Mouse (Mus musculus) macrophage (primary cell): Measurements from ENCODE around the gene Polr3h. TPM values are rescaled to one million over a fixed set of nuclear protein-coding genes. Genes with fewer than 3 reads are reported as not detected.
"Not testable (repeated sequence)": the region's sequence is repeated elsewhere in the genome, so short reads cannot be mapped to it uniquely, and the experiment has no call there.

ENCODE experiments used
- H3K27ac ChIP-seq: fragments of 350-480 bp; formaldehyde crosslinking; 2 replicates; pipeline ENCODE4 v1.9.0; 2021
- H3K36me3 ChIP-seq: fragments of 350-480 bp; formaldehyde crosslinking; 2 replicates; pipeline ENCODE4 v1.9.0; 2021; ENCODE audit errors: inconsistent target
- H3K4me3 ChIP-seq: fragments of 350-480 bp; formaldehyde crosslinking; 2 replicates; pipeline ENCODE4 v1.9.0; 2021; ENCODE audit errors: inconsistent target
- H3K79me2 ChIP-seq: fragments of 350-480 bp; formaldehyde crosslinking; 2 replicates; pipeline ENCODE4 v1.9.0; 2021; ENCODE audit errors: inconsistent target
- WGBS: methylation state at CpG from one replicate; pipeline ENCODE4 v1.1.7; 2026; ENCODE audit warnings: inconsistent platforms; ENCODE audit not compliant: missing documents; 5-methylcytosine and 5-hydroxymethylcytosine counted together
- polyA plus RNA-seq: library from polyadenylated mRNA; stranded (reverse); fragments of 250-400 nt; gene quantifications from 3 replicates; pipeline ENCODE4 v1.2.4, GENCODE M21; 2018; ENCODE audit warnings: inconsistent platforms
- total RNA-seq, 78 experiments: library from RNA; depleted of rRNA; stranded (reverse); fragments of 250-400 nt; gene quantifications; 1 replicate in 9 of 78; 2 replicates in 24 of 78; 3 replicates in 43 of 78; 4 replicates in 2 of 78; pipeline ENCODE4 v1.2.4; 2018; ENCODE audit warnings: inconsistent platforms in 56 of 78

The Polr3h gene
- 10 to 100 TPM in 12 of 26 experiments, 1 to 10 TPM in 14; 1.5 to 34.2 (median 9.7) TPM for total RNA-seq (2018; cell fraction: chromatin; rRNA removed)
- total RNA-seq (2018; cell fraction: cytosol; rRNA removed) = 1 to 10 TPM; 3.3 to 8.3 (median 5.7) TPM
- total RNA-seq (2018; cell fraction: nucleus; rRNA removed) = 10 to 100 TPM in 7 of 26 experiments, 1 to 10 TPM in 19; 2.0 to 23.5 (median 7.9) TPM
- polyA plus RNA-seq = 4.7 to 14.4 TPM (median 4.7 TPM) in 3 replicates

DNA sequence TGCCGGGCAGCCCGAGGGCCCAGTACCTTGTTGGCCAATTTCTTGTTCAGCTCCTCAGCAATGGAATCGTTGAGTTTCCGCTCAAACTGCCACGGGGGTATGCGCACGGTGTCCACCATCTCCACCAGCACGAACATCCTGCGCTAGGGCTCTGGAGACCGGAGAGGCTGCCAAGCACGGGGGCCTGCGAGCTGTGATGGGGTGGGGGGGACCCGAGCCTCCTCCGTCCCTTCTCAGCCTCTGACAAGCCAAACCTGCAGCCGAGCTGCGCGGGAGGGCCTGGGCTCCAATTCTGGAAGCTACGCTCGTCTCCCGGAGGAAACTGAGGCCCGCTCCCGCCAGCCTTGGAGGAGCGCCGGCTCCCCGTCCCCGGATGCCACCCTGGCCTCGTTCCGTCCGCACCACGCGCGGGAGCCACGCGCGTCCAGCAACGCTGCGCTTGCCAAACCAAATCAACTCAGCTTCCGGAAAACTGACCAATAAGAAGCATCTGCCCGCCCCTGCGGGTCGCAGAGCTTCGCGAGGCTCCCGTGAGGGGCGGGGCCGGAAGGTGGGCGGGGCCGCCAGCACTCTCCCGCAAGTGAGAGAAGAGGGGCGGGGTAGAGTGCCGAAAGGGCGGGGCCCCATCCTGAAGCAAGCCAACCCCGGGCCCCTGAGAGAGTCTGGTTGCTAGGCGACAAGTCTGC, at the start of gene Polr3h:
Polr3h (minus strand) TSS at position 481 of the 686 bp plus-strand sequence.
- Histone ChIP-seq H3K36me3 (no peaks in the 10 kb centered on the region), H3K4me3 (peak within 1 kb of the TSS; percentile 38), H3K27ac (no peak within 1 kb of the TSS), H3K79me2 (peaks cover 11% of the 10 kb centered on the region; the same call in 1 of the 2 replicates)
- under 1% methylated on average over 54 of the region's 54 CpGs for WGBS

DNA sequence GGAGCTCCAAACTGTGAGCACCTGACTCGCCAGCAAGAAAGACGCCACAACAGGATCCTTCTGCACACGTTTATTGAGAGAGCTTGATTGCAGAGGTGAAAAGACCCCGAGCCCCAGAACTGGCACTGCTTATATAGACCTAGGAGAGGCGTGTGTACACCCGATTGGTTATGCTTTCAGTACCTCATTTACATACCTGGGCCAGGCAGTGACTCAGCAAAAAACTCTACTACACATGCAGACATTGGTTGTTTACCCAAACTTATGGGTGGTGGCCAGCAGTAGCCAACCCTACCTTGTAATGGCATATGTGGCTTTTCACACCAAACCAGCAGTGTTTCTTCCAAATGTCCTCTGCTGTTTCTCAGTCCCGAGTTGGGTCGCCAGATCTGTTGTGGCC, 49.1 kb upstream of the Polr3h start:
- not testable (repeated sequence) for H3K4me3 ChIP-seq, H3K79me2 ChIP-seq, H3K27ac ChIP-seq, H3K36me3 ChIP-seq
- 95% methylated on average over 8 of the region's 8 CpGs for WGBS

DNA sequence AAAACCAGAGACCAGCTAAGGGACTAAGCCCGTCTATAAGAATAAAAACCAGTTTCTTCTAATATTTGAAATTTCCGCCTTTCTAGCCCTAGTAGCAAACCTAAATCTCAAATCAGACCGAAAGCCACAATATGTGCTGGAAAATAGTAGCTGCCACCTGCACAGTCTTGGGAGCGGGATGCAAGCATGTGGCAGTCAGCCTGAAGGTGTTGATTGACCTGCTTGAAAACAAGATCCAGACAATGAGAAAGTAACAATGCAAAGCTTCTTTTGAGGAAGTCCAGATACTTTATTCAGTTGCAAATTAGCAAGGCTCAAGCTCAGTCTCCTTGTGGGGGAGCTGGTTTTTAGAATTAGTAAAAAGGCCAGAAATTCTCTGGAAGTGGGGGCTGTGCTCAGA, 44.5 kb upstream of the Polr3h start:
- H3K79me2 ChIP-seq, H3K27ac ChIP-seq, H3K4me3 ChIP-seq, H3K36me3 ChIP-seq: not testable (repeated sequence)
- 95% methylated on average over 4 of the region's 4 CpGs for WGBS

DNA sequence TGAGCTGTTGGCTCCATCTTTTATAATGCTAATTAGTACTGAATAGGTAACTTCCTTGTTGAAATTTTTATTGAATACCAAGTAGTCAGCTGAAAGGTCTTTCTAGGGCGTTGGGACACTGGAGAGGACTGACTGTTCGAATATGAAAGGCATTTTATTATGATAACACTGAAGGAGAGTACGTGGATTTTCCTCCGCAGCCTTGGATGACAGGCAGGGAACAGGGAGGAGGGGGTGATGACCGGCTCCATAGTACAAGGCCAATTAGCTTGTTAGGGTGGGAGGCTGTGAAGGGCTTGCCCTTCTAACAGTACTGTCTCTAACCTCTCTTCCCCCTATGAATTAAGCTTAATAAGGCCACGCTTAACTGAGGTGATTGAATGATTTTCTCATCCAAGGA, 43.6 kb upstream of the Polr3h start:
- not testable (repeated sequence) for H3K36me3 ChIP-seq, H3K4me3 ChIP-seq, H3K79me2 ChIP-seq, H3K27ac ChIP-seq
- 93% methylated on average over 6 of the region's 6 CpGs for WGBS

DNA sequence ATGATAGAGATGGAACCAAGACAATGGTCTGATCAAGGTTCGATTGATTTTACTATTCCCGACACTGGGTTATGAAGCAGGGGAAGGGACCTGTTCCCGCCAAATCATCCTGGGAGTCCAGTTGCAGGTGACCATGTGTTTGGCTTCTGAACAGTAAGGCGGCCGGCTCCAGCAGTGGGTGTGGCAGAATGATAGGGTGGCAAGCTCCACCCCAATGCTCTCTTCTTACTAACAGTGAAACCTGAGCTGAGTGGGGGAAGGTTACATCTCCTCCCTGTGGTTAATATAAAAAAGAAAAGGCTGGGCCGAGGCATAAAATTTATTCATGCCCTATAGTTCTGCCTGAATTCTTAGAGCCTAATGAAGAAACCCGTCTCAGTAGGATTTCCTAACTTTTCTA, 43.1 kb upstream of the Polr3h start:
- 89% methylated on average over 7 of the region's 7 CpGs for WGBS
- Histone ChIP-seq H3K27ac (no peak overlapping the region), H3K4me3 (no peak overlapping the region), H3K79me2 (no peaks in the 10 kb centered on the region), H3K36me3 (no peaks in the 10 kb centered on the region)

DNA sequence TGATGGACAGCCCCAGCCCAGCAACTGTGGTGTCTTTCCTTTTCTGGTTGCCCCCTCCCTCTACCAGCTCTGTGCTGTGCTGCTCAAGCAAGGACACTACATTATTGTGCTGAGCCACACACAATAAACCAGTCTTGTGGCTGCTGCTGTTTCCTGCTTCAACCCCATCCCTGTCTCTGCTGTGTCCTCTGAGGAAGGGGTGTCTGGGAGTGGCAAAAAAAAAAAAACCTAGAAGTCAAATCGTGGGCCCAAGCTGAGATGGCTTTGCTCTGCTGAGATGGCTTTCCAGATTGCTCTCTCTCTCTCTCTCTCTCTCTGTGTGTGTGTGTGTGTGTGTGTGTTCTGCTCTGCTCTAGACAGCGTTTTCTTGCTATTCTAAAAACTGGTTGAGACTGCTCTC, 42.4 kb upstream of the Polr3h start:
- WGBS = 0% methylated on average over 1 of the region's 2 CpGs
- no peaks in the 10 kb centered on the region for H3K79me2 ChIP-seq
- H3K36me3 ChIP-seq = no peaks in the 10 kb centered on the region
- H3K4me3 ChIP-seq = no peak overlapping the region
- H3K27ac ChIP-seq = no peak overlapping the region

DNA sequence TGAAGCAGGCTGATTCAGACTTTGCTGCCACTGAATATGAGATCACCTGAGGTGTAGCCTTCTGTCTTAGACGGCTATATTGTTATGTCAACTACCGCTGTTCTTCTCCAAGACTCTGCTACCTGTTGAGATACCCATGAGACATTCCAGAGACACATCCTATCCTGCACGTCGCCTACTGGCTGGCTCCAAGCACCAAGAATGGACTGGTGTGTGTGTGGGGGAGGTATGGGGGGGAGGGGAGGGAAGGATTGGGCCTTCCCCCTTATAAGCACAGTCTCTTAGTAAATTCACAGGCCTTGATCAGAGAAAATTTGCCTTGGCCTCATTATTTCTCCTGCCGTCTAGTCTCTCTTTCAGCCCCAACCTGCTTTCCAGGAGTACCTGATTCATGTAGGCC, 41.8 kb upstream of the Polr3h start:
- no peaks in the 10 kb centered on the region for H3K79me2 ChIP-seq
- no peak overlapping the region for H3K4me3 ChIP-seq
- H3K36me3 ChIP-seq = no peaks in the 10 kb centered on the region
- no peak overlapping the region for H3K27ac ChIP-seq
- 96% methylated on average over 5 of the region's 5 CpGs for WGBS

DNA sequence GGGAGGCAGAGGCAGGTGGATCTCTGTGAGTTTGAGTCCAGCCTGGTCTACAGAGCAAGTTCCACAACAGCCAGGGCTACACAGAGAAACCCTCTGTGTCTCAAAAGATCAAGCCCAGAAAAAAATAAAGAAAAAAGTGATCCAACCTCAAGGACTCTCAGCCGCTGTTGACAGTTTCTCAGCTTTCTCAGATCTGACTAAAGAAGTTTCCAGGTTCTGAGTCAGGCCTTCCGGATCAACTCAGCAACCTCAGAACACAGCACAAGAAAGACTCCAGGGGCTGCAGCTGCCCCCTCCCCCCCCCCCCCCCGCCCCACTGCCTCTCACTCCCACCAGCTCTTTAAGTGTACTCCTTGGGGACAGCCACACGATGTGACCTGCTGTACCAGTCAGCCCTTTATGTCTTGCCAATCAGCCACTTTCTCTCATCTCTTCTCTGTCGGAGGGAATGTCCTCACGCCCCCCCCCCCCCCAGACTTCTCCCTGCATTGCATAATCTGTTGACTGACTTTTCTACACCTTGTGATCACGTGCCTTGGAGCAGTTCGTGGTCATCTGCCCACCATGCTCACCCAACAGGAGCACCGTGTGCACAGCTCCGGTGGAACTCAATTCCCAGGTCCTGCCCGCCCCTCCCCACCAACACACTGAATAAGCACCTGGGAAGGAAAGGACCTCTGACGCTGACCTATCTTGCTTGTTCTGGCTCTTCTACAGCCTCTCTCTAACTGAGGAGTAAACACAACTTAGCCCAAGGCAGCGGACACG, 40.2 kb upstream of the Polr3h start:
- 84% methylated on average over 12 of the region's 14 CpGs for WGBS
- H3K27ac ChIP-seq = no peak overlapping the region
- H3K36me3 ChIP-seq = no peaks in the 10 kb centered on the region
- no peak overlapping the region for H3K4me3 ChIP-seq
- H3K79me2 ChIP-seq = no peaks in the 10 kb centered on the region

DNA sequence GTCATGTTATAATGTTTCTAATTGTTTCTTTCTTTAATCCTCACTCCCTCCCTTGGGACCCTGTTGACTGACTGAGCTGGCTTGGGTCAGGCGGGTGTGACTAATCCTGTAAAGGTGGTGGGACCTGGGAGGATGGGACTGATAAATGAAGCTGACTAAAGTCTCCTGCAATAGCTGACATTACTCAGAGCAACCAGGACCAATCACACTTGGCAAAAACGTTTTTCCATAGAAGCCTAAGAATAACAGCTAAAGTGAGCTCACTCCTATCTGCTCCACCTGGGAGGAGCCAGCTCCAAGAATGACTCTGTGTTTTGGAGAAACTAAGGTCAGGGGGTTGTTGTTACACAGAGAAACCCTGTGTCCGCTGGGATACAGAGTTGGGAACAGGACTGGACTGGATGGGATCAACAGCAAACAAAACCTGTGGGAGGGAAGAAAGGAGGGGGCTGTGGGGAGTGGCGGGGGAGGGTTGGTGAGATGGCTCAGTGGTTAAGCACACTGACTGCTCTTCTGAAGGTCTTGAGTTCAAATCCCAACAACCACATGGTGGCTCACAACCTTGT, 39.0 kb upstream of the Polr3h start:
- Histone ChIP-seq H3K79me2 (no peaks in the 10 kb centered on the region), H3K36me3 (no peaks in the 10 kb centered on the region), H3K27ac (no peak overlapping the region), H3K4me3 (no peak overlapping the region)
- 84% methylated on average over 4 of the region's 4 CpGs for WGBS

DNA sequence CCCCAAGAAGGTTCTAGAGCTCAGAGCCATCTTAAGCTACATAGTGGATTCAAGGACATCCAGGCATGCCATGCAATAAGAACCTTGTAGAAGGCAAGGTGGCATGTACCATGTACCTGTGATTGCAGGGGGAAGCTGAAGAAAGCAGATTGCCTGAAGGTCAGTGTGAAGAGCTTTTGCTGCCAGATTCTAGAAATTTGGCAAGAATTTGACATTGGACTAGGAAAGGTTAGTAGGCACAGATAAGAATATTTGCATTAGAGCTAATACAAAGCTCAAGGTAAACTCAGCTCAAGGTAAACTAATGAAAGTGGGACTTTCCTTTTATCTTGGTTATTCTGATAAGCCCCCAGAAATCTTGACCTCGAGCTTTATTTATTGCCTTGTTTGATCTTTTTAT, 38.2 kb upstream of the Polr3h start:
- WGBS = 63% methylated on average over 1 of the region's 1 CpGs
- Histone ChIP-seq H3K79me2 (no peaks in the 10 kb centered on the region), H3K27ac (no peak overlapping the region), H3K4me3 (no peak overlapping the region), H3K36me3 (no peaks in the 10 kb centered on the region)

DNA sequence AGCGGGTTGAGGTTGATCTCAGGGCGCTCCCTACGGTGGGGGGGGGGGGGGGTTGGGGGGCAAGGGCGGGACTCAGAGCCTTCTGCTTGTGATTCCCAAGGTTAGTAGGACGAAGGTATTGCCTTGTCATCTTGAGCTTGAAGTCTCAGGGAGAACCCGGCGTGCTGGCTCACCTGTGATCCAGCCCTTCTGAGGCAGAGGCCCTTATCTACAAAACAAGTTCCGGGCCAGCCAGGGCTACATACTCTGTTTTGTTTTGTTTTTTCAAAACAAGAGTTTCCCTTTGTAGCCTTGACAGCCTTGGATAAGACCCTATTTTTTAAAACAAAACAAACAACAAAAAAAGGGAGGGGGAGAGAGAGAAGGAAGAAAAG, 35.0 kb upstream of the Polr3h start:
- no peak overlapping the region for H3K27ac ChIP-seq
- 2% methylated on average over 8 of the region's 8 CpGs for WGBS

DNA sequence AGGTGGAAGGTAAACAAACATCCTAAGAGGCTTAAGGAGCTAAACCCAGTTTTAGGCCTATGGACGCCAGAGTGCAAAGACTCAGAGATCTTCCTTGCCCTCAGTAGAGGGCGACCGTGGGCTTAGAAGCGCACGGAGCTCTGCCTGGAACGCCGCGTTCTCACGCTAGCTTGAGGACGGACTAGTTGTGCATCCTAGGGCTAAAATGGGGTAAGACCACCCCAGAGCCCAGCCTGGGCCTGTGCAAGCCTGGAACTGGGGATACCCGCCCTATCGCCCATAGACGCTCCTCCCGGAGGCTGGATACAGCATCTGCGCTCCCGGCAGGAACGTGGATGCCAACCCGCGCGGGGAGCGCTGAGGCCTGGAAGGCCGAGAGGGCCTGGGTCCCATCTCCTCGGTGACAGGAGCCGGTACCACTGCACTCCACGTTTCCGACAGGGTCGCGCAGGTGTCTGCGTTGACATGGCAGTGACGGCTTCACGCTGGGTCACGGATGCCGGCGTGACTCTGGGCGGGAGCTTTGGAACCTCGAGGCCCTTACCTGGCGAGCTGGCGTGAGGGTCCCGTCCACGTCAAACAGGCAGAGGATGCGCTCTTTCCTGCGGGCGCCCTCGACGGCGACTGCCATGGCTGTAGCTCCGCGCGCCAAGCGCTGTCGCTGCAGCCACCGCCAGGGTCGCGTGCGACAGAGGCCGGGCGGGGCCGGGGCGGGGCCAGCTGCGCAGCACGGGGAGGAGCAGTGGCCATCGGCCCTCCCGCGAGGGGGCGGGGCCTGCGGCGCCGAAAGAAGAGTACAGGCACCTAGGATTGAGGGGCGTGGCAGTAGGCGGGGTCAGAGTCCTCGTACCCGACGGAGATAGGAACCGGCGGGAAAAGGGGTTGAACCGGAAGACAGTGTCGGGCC, 34.4 kb upstream of the Polr3h start, which contains the start of gene Pmm1:
Pmm1 (minus strand) TSS at position 760 of the 907 bp plus-strand sequence.
- Histone ChIP-seq H3K79me2 (no peaks in the 10 kb centered on the region), H3K36me3 (no peaks in the 10 kb centered on the region), H3K27ac (no peak within 1 kb of the TSS), H3K4me3 (peak within 1 kb of the TSS; percentile 40)
- WGBS = under 1% methylated on average over 75 of the region's 77 CpGs

More for the DNA sequence above, 35.0 kb upstream of the Polr3h start:
- H3K36me3 ChIP-seq = no peaks in the 10 kb centered on the region
- no peaks in the 10 kb centered on the region for H3K79me2 ChIP-seq
- H3K4me3 ChIP-seq = peak overlapping the region; percentile 32

DNA sequence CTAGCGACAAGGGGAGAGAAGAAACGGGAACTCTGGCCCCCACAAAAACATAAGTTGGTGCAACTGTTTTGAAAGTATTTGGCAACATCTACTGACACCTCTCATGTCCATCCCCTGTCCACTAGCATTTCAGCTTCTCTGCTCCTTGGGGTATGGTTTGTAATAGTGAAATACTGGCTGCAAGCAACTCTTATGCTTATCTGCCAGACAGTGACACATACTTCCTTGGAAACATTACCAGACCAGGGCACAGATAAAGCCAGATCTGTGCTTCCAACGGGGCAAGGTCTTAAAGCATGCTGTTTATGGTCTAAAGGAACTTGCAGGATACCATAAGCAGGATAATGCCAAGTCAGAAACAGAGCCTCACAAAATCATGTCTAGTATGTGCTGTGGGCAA, 32.9 kb upstream of the Polr3h start:
- WGBS = 64% methylated on average over 3 of the region's 3 CpGs
- H3K4me3 ChIP-seq = no peak overlapping the region
- no peak overlapping the region for H3K27ac ChIP-seq
- 0 out of 2 replicates have a peak, but pooled peaks cover 4% of the 10 kb centered on the region for H3K36me3 ChIP-seq
- H3K79me2 ChIP-seq = no peaks in the 10 kb centered on the region

DNA sequence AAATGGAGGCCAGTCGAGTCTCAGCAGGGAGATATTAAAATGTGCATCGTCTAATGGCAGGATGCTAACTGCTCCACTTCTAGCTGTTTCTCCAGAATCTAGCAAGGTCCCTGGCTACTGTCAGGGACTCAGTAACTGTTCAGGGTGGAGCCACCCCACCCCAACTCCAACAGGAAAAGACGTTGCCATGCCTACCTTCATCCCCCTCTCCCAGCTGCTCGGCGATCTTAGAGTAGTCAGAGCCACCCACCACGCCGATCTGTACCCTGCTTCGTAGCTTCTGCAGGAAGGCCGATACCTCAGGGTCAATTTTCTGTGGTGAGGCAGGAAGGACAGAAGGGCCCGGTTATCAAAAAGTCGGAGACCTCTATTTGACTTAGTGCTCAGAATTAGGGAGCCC, 31.6 kb upstream of the Polr3h start:
- 0 out of 2 replicates have a peak, but pooled peaks cover 4% of the 10 kb centered on the region for H3K36me3 ChIP-seq
- WGBS = 92% methylated on average over 11 of the region's 11 CpGs

More for the DNA sequence above, 31.6 kb upstream of the Polr3h start:
- no peak overlapping the region for H3K27ac ChIP-seq
- no peaks in the 10 kb centered on the region for H3K79me2 ChIP-seq
- H3K4me3 ChIP-seq = no peak overlapping the region
